Mouse (Mus musculus) c-Kit-positive CD71-positive TER-119-negative erythroid progenitor cells, embryonic 14.5 days (primary cell): Measurements from ENCODE around the gene Aox4.

Source experiments
- DNase-seq: peaks from one replicate; pipeline ENCODE4 v3.0.0-alpha.2; 2013; ENCODE audit warnings: low read depth

Gene Aox4

GRCm38 (mm10) chr1:58301073-58301472 lies 90.9 kb downstream of the Aox4 start:
- DNase-seq, result no peak

- DNase-seq, result no peak
Measured at GRCm38 (mm10) chr1:58302015-58302414, 91.8 kb downstream of the Aox4 start.

- DNase-seq, result no peak
Measured at GRCm38 (mm10) chr1:58303009-58303408, 92.8 kb downstream of the Aox4 start.

GRCm38 (mm10) chr1:58303726-58304125 lies 93.5 kb downstream of the Aox4 start:
- no peak for DNase-seq

- DNase-seq, result no peak
Measured at GRCm38 (mm10) chr1:58304296-58304695, 94.1 kb downstream of the Aox4 start.

- no peak for DNase-seq
Measured at GRCm38 (mm10) chr1:58307181-58307580, 97.0 kb downstream of the Aox4 start.

GRCm38 (mm10) chr1:58308594-58308993 lies 98.4 kb downstream of the Aox4 start:
- no peak for DNase-seq

- DNase-seq, result no peak
Measured at GRCm38 (mm10) chr1:58309853-58310252, 99.7 kb downstream of the Aox4 start.

- DNase-seq, result no peak
Measured at GRCm38 (mm10) chr1:58311221-58311864, 101.1 kb downstream of the Aox4 start.

GRCm38 (mm10) chr1:58313173-58313572 lies 103.0 kb downstream of the Aox4 start:
- no peak for DNase-seq

GRCm38 (mm10) chr1:58315532-58315931 lies 105.3 kb downstream of the Aox4 start:
- no peak for DNase-seq
